Mouse (Mus musculus) hindbrain, embryonic 16.5 days (tissue): ENCODE results near the gene Pnp. TPM values are rescaled to one million over a fixed set of nuclear protein-coding genes. Genes with fewer than 3 reads are reported as not detected.

Source experiments
- ATAC-seq: fragments of 200-750 bp; cut with Nextera tagmentation; 2 replicates; pipeline ENCODE4 v1.8.0; 2017; ENCODE audit warnings: moderate TSS enrichment, moderate library complexity
- H3K27ac ChIP-seq: fragments of 300-500 bp; sonication (generic); 2 replicates; pipeline ENCODE4 v1.5.1; 2014; ENCODE audit warnings: low read depth, mild to moderate bottlenecking, control low read depth, low read length, moderate library complexity
- H3K27me3 ChIP-seq: fragments of 300-500 bp; sonication (generic); replicated peaks from 2 replicates; pipeline ENCODE4 v1.6.1; 2014; ENCODE audit warnings: low read length; ENCODE audit not compliant: control insufficient read depth, insufficient read depth
- H3K36me3 ChIP-seq: fragments of 300-500 bp; sonication (generic); 2 replicates; pipeline ENCODE4 v1.6.1; 2014; ENCODE audit warnings: mild to moderate bottlenecking, low read length, moderate library complexity, mixed read lengths; ENCODE audit not compliant: control insufficient read depth, insufficient read depth
- H3K4me1 ChIP-seq: fragments of 300-500 bp; sonication (generic); 2 replicates; pipeline ENCODE4 v1.6.1; 2014; ENCODE audit warnings: low read depth, low read length; ENCODE audit not compliant: control insufficient read depth, insufficient read depth
- H3K4me2 ChIP-seq: fragments of 300-500 bp; sonication (generic); 2 replicates; pipeline ENCODE4 v1.6.1; 2014; ENCODE audit warnings: mild to moderate bottlenecking, low read length, control low read depth, moderate library complexity
- H3K4me3 ChIP-seq: fragments of 300-500 bp; sonication (generic); 2 replicates; pipeline ENCODE4 v1.5.1; 2014; ENCODE audit warnings: mild to moderate bottlenecking, low read length, control low read depth, moderate library complexity
- H3K9ac ChIP-seq: fragments of 300-500 bp; sonication (generic); 2 replicates; pipeline ENCODE4 v1.6.1; 2014; ENCODE audit warnings: low read depth, mild to moderate bottlenecking, control low read depth, low read length, moderate library complexity
- H3K9me3 ChIP-seq: fragments of 300-500 bp; sonication (generic); 2 replicates; pipeline ENCODE4 v1.6.1; 2014; ENCODE audit warnings: mild to moderate bottlenecking, low read length, moderate library complexity; ENCODE audit not compliant: control insufficient read depth
- WGBS: fragments of 180-500 bp; shearing (Covaris S2); extraction: QIAGEN DNeasy Blood & Tissue Kit; methylation state at CpG from one replicate; pipeline ENCODE4 v1.1.7; 2014; 5-methylcytosine and 5-hydroxymethylcytosine counted together
- polyA plus RNA-seq: library from polyadenylated mRNA; unstranded; fragments of >200 nt; fragmentation: Nextera tagmentation; extraction: Ambion mirVana; gene quantifications from 2 replicates; pipeline ENCODE4 v1.2.1, GENCODE M21; 2015

Pnp gene
- polyA plus RNA-seq, 1 experiment from 2014 or later = 24.0 TPM

GRCm38 (mm10) chr14:50925111-50925920, 5.6 kb upstream of the Pnp start:
- H3K36me3 ChIP-seq = peaks cover 22% of the 10 kb centered on the region
- H3K9ac ChIP-seq = peak overlapping the region; percentile 80
- no peaks in the 10 kb centered on the region for H3K27me3 ChIP-seq
- peak; percentile 66 for ATAC-seq
- peak overlapping the region; percentile 95 for H3K4me2 ChIP-seq
- no peaks in the 10 kb centered on the region for H3K9me3 ChIP-seq
- 1% methylated on average over 38 of the region's 38 CpGs for WGBS
- peak overlapping the region; percentile 82 for H3K27ac ChIP-seq
- H3K4me1 ChIP-seq = peaks cover 28% of the 10 kb centered on the region
- peak overlapping the region; percentile 85 for H3K4me3 ChIP-seq

GRCm38 (mm10) chr14:50927366-50927765, 3.5 kb upstream of the Pnp start:
- 73% methylated on average over 3 of the region's 3 CpGs for WGBS
- no peak for ATAC-seq
- Histone ChIP-seq H3K27ac (no peak overlapping the region), H3K9me3 (no peaks in the 10 kb centered on the region), H3K4me1 (peaks cover 31% of the 10 kb centered on the region), H3K27me3 (no peaks in the 10 kb centered on the region), H3K4me3 (no peak overlapping the region), H3K4me2 (no peak overlapping the region), H3K9ac (no peak overlapping the region), H3K36me3 (peaks cover 22% of the 10 kb centered on the region)

- 14% methylated on average over 10 of the region's 10 CpGs for WGBS
- Histone ChIP-seq H3K4me3 (peak overlapping the region; percentile 90), H3K27ac (peak overlapping the region; percentile 91), H3K9me3 (no peaks in the 10 kb centered on the region), H3K4me1 (peaks cover 24% of the 10 kb centered on the region), H3K36me3 (peaks cover 22% of the 10 kb centered on the region), H3K27me3 (no peaks in the 10 kb centered on the region), H3K9ac (peak overlapping the region; percentile 98), H3K4me2 (peak overlapping the region; percentile 88)
- ATAC-seq = no peak
These were observed 931 bp upstream of the Pnp start for GRCm38 (mm10) chr14:50929951-50930350.

GRCm38 (mm10) chr14:50930377-50930753, 517 bp upstream of the Pnp start:
- Histone ChIP-seq H3K4me2 (peak overlapping the region; percentile 88), H3K9me3 (no peaks in the 10 kb centered on the region), H3K27me3 (no peaks in the 10 kb centered on the region), H3K27ac (peak overlapping the region; percentile 91), H3K9ac (peak overlapping the region; percentile 98), H3K4me3 (peak overlapping the region; percentile 90), H3K4me1 (peaks cover 24% of the 10 kb centered on the region), H3K36me3 (peaks cover 22% of the 10 kb centered on the region)
- under 1% methylated on average over 24 of the region's 38 CpGs for WGBS
- peak; percentile 41 for ATAC-seq

GRCm38 (mm10) chr14:50931493-50932020, 675 bp downstream of the Pnp start:
- peak overlapping the region; percentile 73 for H3K9ac ChIP-seq
- no peak for ATAC-seq
- H3K4me2 ChIP-seq = peak overlapping the region; percentile 78
- no peaks in the 10 kb centered on the region for H3K27me3 ChIP-seq
- WGBS = 12% methylated on average over 12 of the region's 12 CpGs
- H3K4me1 ChIP-seq = peaks cover 17% of the 10 kb centered on the region
- no peaks in the 10 kb centered on the region for H3K9me3 ChIP-seq
- H3K4me3 ChIP-seq = peak overlapping the region; percentile 90
- peaks cover 19% of the 10 kb centered on the region for H3K36me3 ChIP-seq
- H3K27ac ChIP-seq = peak overlapping the region; percentile 88

- ATAC-seq = no peak
- whole genome bisulfite sequencing = 64% methylated on average over 1 of the region's 1 CpGs
- no peak overlapping the region for H3K9ac ChIP-seq
These were observed 5.8 kb downstream of the Pnp start for GRCm38 (mm10) chr14:50936649-50937048.

GRCm38 (mm10) chr14:50938119-50938908, 7.4 kb downstream of the Pnp start:
- no peak overlapping the region for H3K9ac ChIP-seq
- H3K4me3 ChIP-seq = no peak overlapping the region
- no peak for ATAC-seq
- H3K36me3 ChIP-seq = no peaks in the 10 kb centered on the region
- H3K27me3 ChIP-seq = no peaks in the 10 kb centered on the region
- no peaks in the 10 kb centered on the region for H3K4me1 ChIP-seq
- no peak overlapping the region for H3K4me2 ChIP-seq
- H3K9me3 ChIP-seq = no peaks in the 10 kb centered on the region
- H3K27ac ChIP-seq = no peak overlapping the region
- WGBS = 93% methylated on average over 3 of the region's 3 CpGs

More at GRCm38 (mm10) chr14:50936649-50937048, 5.8 kb downstream of the Pnp start:
- Histone ChIP-seq H3K4me1 (peaks cover 2% of the 10 kb centered on the region), H3K36me3 (no peaks in the 10 kb centered on the region), H3K9me3 (no peaks in the 10 kb centered on the region), H3K27ac (no peak overlapping the region), H3K27me3 (no peaks in the 10 kb centered on the region), H3K4me3 (no peak overlapping the region), H3K4me2 (no peak overlapping the region)

- H3K27ac ChIP-seq = no peak overlapping the region
- no peaks in the 10 kb centered on the region for H3K9me3 ChIP-seq
- no peak overlapping the region for H3K4me2 ChIP-seq
- no peak overlapping the region for H3K9ac ChIP-seq
- 52% methylated on average over 2 of the region's 2 CpGs for WGBS
- H3K27me3 ChIP-seq = no peaks in the 10 kb centered on the region
- ATAC-seq = no peak
- H3K4me1 ChIP-seq = no peaks in the 10 kb centered on the region
- H3K36me3 ChIP-seq = no peaks in the 10 kb centered on the region
- no peak overlapping the region for H3K4me3 ChIP-seq
These were observed 8.1 kb downstream of the Pnp start for GRCm38 (mm10) chr14:50938940-50939339.
